Mouse (Mus musculus) C2C12 (cell line): ENCODE results near the gene Slc30a2. TPM values are rescaled to one million over a fixed set of nuclear protein-coding genes. Genes with fewer than 3 reads are reported as not detected.

Experiments used
- H3K27me3 ChIP-seq: one replicate; pipeline ENCODE4 v1.6.1; 2011; ENCODE audit not compliant: control insufficient read depth, insufficient read depth, insufficient read length
- H3K36me3 ChIP-seq: one replicate; pipeline ENCODE4 v1.6.1; 2011; ENCODE audit not compliant: control insufficient read depth, insufficient read depth
- H3K4me3 ChIP-seq: one replicate; pipeline ENCODE4 v1.5.1; 2011; ENCODE audit warnings: mild to moderate bottlenecking, control low read depth; ENCODE audit not compliant: poor library complexity, insufficient read depth, severe bottlenecking
- H3K79me2 ChIP-seq: one replicate; pipeline ENCODE4 v1.6.1; 2011; ENCODE audit not compliant: control insufficient read depth, insufficient read depth
- H3K79me3 ChIP-seq: one replicate; pipeline ENCODE4 v1.6.1; 2011; ENCODE audit warnings: low read depth, control low read depth
- H3ac ChIP-seq: one replicate; pipeline ENCODE3; 2011; ENCODE audit warnings: low read depth; ENCODE audit not compliant: control insufficient read depth, insufficient read length
- CEBPB ChIP-seq: IDR thresholded peaks from one replicate; pipeline ENCODE4 v1.6.1; 2011; ENCODE audit warnings: low read depth, mild to moderate bottlenecking, control low read depth, moderate library complexity
- CTCF ChIP-seq: IDR thresholded peaks from one replicate; pipeline ENCODE4 v1.5.1; 2011; ENCODE audit not compliant: control insufficient read depth, insufficient read depth, insufficient read length
- FOSL1 ChIP-seq: IDR thresholded peaks from one replicate; pipeline ENCODE4 v1.8.0; 2011; ENCODE audit warnings: mild to moderate bottlenecking, low read length; ENCODE audit not compliant: poor library complexity, insufficient read depth, severe bottlenecking
- MAX ChIP-seq: IDR thresholded peaks from one replicate; pipeline ENCODE4 v1.6.1; 2011; ENCODE audit warnings: mild to moderate bottlenecking, control low read depth
- MYOD1 ChIP-seq: IDR thresholded peaks from one replicate; pipeline ENCODE4 v1.6.1; 2011; ENCODE audit warnings: low read depth; ENCODE audit not compliant: control insufficient read depth, insufficient read length
- MYOG ChIP-seq: IDR thresholded peaks from one replicate; pipeline ENCODE4 v1.6.1; 2011; ENCODE audit not compliant: control insufficient read depth, insufficient read length; ENCODE audit errors: extremely low read depth
- USF1 ChIP-seq: IDR thresholded peaks from one replicate; pipeline ENCODE4 v1.6.1; 2011; ENCODE audit warnings: low read depth, mild to moderate bottlenecking, control low read depth, moderate library complexity
- polyA plus RNA-seq: library from polyadenylated mRNA; unstranded; fragments of >200 nt; fragmentation: generic; extraction: Trizol; gene quantifications from one replicate; pipeline ENCODE4 v1.2.1, GENCODE M21; 2012; ENCODE audit warnings: missing spikeins

The Slc30a2 gene
- polyA plus RNA-seq, 1 experiment = not detected

GRCm38 (mm10) chr4:134310656-134311055, 32.3 kb upstream of the Slc30a2 start:
- H3K79me3 ChIP-seq = no peaks in the 10 kb centered on the region
- H3K79me2 ChIP-seq = no peaks in the 10 kb centered on the region
- no peak overlapping the region for H3K4me3 ChIP-seq
- H3K36me3 ChIP-seq = no peaks in the 10 kb centered on the region
- H3ac ChIP-seq = no peak overlapping the region
- TF ChIP-seq USF1 (no peak), MAX (no peak), MYOD1 (no peak), CTCF (no peak), FOSL1 (no peak)
- no peaks in the 10 kb centered on the region for H3K27me3 ChIP-seq

GRCm38 (mm10) chr4:134311784-134312183, 31.2 kb upstream of the Slc30a2 start:
- Histone ChIP-seq H3K4me3 (no peak overlapping the region), H3ac (no peak overlapping the region)
- no peak for TF ChIP-seq USF1
- no peak for TF ChIP-seq MYOD1
- TF ChIP-seq CTCF = no peak
- TF ChIP-seq FOSL1 = no peak
- no peak for TF ChIP-seq MYOG
- no peak for TF ChIP-seq MAX
- TF ChIP-seq CEBPB = no peak

GRCm38 (mm10) chr4:134312341-134312740, 30.6 kb upstream of the Slc30a2 start:
- H3K79me3 ChIP-seq = no peaks in the 10 kb centered on the region
- H3K4me3 ChIP-seq = no peak overlapping the region
- H3K79me2 ChIP-seq = no peaks in the 10 kb centered on the region
- TF ChIP-seq MYOG (no peak), CTCF (no peak)
- no peak overlapping the region for H3ac ChIP-seq
- no peaks in the 10 kb centered on the region for H3K36me3 ChIP-seq
- H3K27me3 ChIP-seq = no peaks in the 10 kb centered on the region

More at GRCm38 (mm10) chr4:134311784-134312183, 31.2 kb upstream of the Slc30a2 start:
- no peaks in the 10 kb centered on the region for H3K36me3 ChIP-seq
- no peaks in the 10 kb centered on the region for H3K79me3 ChIP-seq
- no peaks in the 10 kb centered on the region for H3K27me3 ChIP-seq
- no peaks in the 10 kb centered on the region for H3K79me2 ChIP-seq

GRCm38 (mm10) chr4:134312901-134313300, 30.1 kb upstream of the Slc30a2 start:
- no peaks in the 10 kb centered on the region for H3K79me3 ChIP-seq
- no peaks in the 10 kb centered on the region for H3K79me2 ChIP-seq
- TF ChIP-seq FOSL1 = no peak
- TF ChIP-seq CTCF = no peak
- no peak for TF ChIP-seq MAX
- TF ChIP-seq MYOG = no peak
- TF ChIP-seq USF1 = no peak
- TF ChIP-seq MYOD1 = no peak
- no peak for TF ChIP-seq CEBPB
- no peaks in the 10 kb centered on the region for H3K36me3 ChIP-seq
- no peaks in the 10 kb centered on the region for H3K27me3 ChIP-seq
- H3ac ChIP-seq = no peak overlapping the region
- no peak overlapping the region for H3K4me3 ChIP-seq

- H3K4me3 ChIP-seq = no peak overlapping the region
- no peak for TF ChIP-seq MYOD1
- no peaks in the 10 kb centered on the region for H3K79me3 ChIP-seq
- H3K36me3 ChIP-seq = no peaks in the 10 kb centered on the region
- H3ac ChIP-seq = no peak overlapping the region
- no peaks in the 10 kb centered on the region for H3K27me3 ChIP-seq
- no peaks in the 10 kb centered on the region for H3K79me2 ChIP-seq
These were observed 28.8 kb upstream of the Slc30a2 start for GRCm38 (mm10) chr4:134314081-134314655.

GRCm38 (mm10) chr4:134314876-134315275, 28.1 kb upstream of the Slc30a2 start, which contains the start of gene Trim63:
TSS of gene Trim63 (plus strand) at chr4:134315120.
- H3ac ChIP-seq = no peak within 1 kb of the TSS
- H3K4me3 ChIP-seq = no peak within 1 kb of the TSS

More at GRCm38 (mm10) chr4:134314876-134315275, 28.1 kb upstream of the Slc30a2 start, which contains the start of gene Trim63:
- peaks cover 5% of the 10 kb centered on the region for H3K27me3 ChIP-seq
- H3K79me2 ChIP-seq = no peaks in the 10 kb centered on the region
- H3K36me3 ChIP-seq = no peaks in the 10 kb centered on the region
- no peaks in the 10 kb centered on the region for H3K79me3 ChIP-seq
- TF ChIP-seq USF1 (no peak), MAX (no peak)
